Mouse (Mus musculus): ENCODE measurements around the gene Itga9.

GRCm38 (mm10) chr9:118682154-118682553, 75.7 kb downstream of the Itga9 start:
- TF ChIP-seq POLR2A (IDR thresholded peaks at IDR 0.05; ENCODE audit: insufficient read length, low read depth) (no peak), CEBPB (IDR thresholded peaks at IDR 0.05; ENCODE audit: insufficient read depth, poor library complexity, severe bottlenecking) (no peak), POLR2AphosphoS2 (IDR thresholded peaks at IDR 0.05; ENCODE audit: insufficient read length, low read depth) (no peak)

Data from myocyte (in vitro differentiated cells).